Mouse (Mus musculus) hindbrain, embryonic 12.5 days (tissue): ENCODE data around the gene Gatm. TPM values are rescaled to one million over a fixed set of nuclear protein-coding genes. Genes with fewer than 3 reads are reported as not detected.

ENCODE experiments used
- ATAC-seq: fragments of 200-750 bp; cut with Nextera tagmentation; 2 replicates; pipeline ENCODE4 v1.8.0; 2017; ENCODE audit warnings: moderate TSS enrichment; ENCODE audit not compliant: low FRiP score
- H3K27ac ChIP-seq: fragments of 300-500 bp; sonication (generic); 2 replicates; pipeline ENCODE4 v1.5.1; 2016; ENCODE audit warnings: mild to moderate bottlenecking
- H3K27me3 ChIP-seq: fragments of 300-500 bp; sonication (generic); 2 replicates; pipeline ENCODE4 v1.6.1; 2016; ENCODE audit warnings: mild to moderate bottlenecking
- H3K36me3 ChIP-seq: fragments of 300-500 bp; sonication (generic); 2 replicates; pipeline ENCODE4 v1.6.1; 2016; ENCODE audit warnings: mild to moderate bottlenecking
- H3K4me1 ChIP-seq: fragments of 300-500 bp; sonication (generic); 2 replicates; pipeline ENCODE4 v1.6.1; 2016
- H3K4me2 ChIP-seq: fragments of 300-500 bp; sonication (generic); replicated peaks from 2 replicates; pipeline ENCODE4 v1.6.1; 2016; ENCODE audit warnings: mild to moderate bottlenecking
- H3K4me3 ChIP-seq: fragments of 300-500 bp; sonication (generic); 2 replicates; pipeline ENCODE4 v1.5.1; 2016; ENCODE audit warnings: mild to moderate bottlenecking
- H3K9ac ChIP-seq: fragments of 300-500 bp; sonication (generic); 2 replicates; pipeline ENCODE4 v1.6.1; 2016; ENCODE audit warnings: mild to moderate bottlenecking, moderate library complexity
- H3K9me3 ChIP-seq: fragments of 300-500 bp; sonication (generic); replicated peaks from 2 replicates; pipeline ENCODE4 v1.6.1; 2016; ENCODE audit warnings: mild to moderate bottlenecking
- WGBS: fragments of 180-500 bp; shearing (Covaris S2); methylation state at CpG from one replicate; pipeline ENCODE4 v1.1.7; 2016; 5-methylcytosine and 5-hydroxymethylcytosine counted together
- polyA plus RNA-seq: library from polyadenylated mRNA; unstranded; fragments of >200 nt; fragmentation: Nextera tagmentation; extraction: Ambion mirVana; gene quantifications from 2 replicates; pipeline ENCODE4 v1.2.1, GENCODE M21; 2016

The Gatm gene
- polyA plus RNA-seq, 1 experiment from 2014 or later = 18.1 TPM

GRCm38 (mm10) chr2:122599736-122600135 lies 11.4 kb downstream of the Gatm start:
- Histone ChIP-seq H3K4me1 (no peaks in the 10 kb centered on the region), H3K9ac (no peak overlapping the region), H3K27me3 (no peaks in the 10 kb centered on the region), H3K36me3 (no peaks in the 10 kb centered on the region), H3K27ac (no peak overlapping the region), H3K4me3 (no peak overlapping the region), H3K9me3 (no peaks in the 10 kb centered on the region), H3K4me2 (no peak overlapping the region)
- no peak for ATAC-seq
- WGBS = 90% methylated on average over 2 of the region's 2 CpGs

DNA sequence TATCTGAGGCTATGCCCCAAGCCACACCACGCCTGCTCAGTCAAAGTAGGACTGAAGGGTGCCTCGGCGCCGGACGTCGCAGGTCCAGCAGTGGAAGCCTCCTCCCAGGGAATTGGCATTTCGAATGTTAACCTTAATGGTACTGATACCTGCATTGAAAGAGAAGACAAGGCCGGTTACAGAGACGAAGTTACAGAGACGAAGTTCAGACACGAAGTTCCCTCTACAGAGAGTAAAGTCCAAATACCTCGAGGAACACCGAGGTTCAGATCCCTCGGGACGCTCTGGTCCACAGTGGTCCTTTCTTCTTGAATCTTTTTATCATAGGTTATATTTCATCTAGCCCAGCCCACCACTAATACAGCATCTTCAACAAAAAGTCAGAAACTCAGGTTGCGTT lies 15.6 kb downstream of the Gatm start:
- Histone ChIP-seq H3K27ac (no peak overlapping the region), H3K9ac (no peak overlapping the region), H3K4me2 (no peak overlapping the region), H3K4me3 (no peak overlapping the region), H3K27me3 (no peaks in the 10 kb centered on the region), H3K36me3 (no peaks in the 10 kb centered on the region), H3K9me3 (no peaks in the 10 kb centered on the region), H3K4me1 (no peaks in the 10 kb centered on the region)
- no peak for ATAC-seq
- WGBS = 94% methylated on average over 16 of the region's 16 CpGs

GRCm38 (mm10) chr2:122591213-122591612 lies 19.9 kb downstream of the Gatm start:
- Histone ChIP-seq H3K4me1 (no peaks in the 10 kb centered on the region), H3K4me2 (no peak overlapping the region), H3K9me3 (no peaks in the 10 kb centered on the region), H3K27ac (no peak overlapping the region), H3K36me3 (no peaks in the 10 kb centered on the region), H3K27me3 (no peaks in the 10 kb centered on the region), H3K4me3 (no peak overlapping the region), H3K9ac (no peak overlapping the region)
- WGBS = 72% methylated on average over 2 of the region's 2 CpGs
- no peak for ATAC-seq

DNA sequence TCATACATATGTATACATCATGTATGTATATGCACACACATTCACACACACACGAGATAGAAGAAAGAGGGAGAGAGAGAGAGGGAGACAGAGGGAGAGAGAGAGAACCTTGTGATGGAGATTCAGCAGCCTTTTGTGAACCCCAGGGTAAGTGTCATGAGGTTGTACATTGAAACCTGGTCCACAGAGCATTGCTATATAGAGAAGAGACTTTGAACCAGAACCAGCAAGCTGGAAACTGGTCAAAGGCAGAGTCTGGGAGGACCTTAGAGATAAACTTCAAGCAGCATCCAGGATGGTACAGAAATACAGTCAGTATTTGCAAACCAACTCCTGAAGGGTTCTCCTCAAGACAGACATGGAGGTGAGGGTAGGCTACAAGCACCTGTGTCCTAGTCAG lies 20.8 kb downstream of the Gatm start:
- H3K9me3 ChIP-seq = no peaks in the 10 kb centered on the region
- 83% methylated on average over 1 of the region's 1 CpGs for WGBS
- H3K4me2 ChIP-seq = no peak overlapping the region
- no peaks in the 10 kb centered on the region for H3K27me3 ChIP-seq
- no peak for ATAC-seq
- H3K4me3 ChIP-seq = no peak overlapping the region
- H3K36me3 ChIP-seq = no peaks in the 10 kb centered on the region
- H3K4me1 ChIP-seq = no peaks in the 10 kb centered on the region
- H3K27ac ChIP-seq = no peak overlapping the region
- H3K9ac ChIP-seq = no peak overlapping the region

DNA sequence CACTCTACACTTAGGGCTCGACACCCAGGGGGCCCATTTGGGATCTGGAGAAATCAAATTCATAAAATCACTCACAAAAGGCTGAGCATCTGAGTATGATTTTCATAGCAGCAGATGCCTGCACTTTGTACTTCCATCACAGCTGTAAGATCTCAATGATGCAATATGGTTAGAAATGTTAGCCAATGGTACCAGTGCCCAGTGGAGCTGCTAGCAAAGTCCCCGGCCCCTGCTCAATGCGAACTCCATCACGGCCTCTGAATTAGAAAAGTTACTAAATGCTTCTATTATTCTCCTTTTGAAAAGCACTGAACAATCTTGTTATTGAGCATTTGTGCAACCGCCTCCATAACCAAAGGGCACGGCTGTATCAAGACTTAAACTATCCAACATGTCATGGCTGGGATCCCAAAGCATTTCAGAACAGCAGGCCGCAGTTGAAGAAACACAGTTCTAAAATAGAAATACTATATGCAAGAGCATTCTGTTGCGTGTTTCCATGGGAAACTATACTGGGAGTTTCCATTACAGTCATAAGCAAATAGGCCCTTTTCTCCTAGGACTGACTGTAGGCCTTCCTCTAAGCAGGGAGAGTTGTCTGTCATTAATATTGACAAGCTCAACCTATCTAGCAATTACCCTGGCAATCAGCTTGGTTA lies 23.1 kb downstream of the Gatm start:
- Histone ChIP-seq H3K9me3 (no peaks in the 10 kb centered on the region), H3K4me1 (no peaks in the 10 kb centered on the region), H3K36me3 (no peaks in the 10 kb centered on the region), H3K27me3 (no peaks in the 10 kb centered on the region), H3K9ac (no peak overlapping the region), H3K4me3 (no peak overlapping the region), H3K4me2 (no peak overlapping the region), H3K27ac (no peak overlapping the region)
- no peak for ATAC-seq
- WGBS = 82% methylated on average over 8 of the region's 8 CpGs

DNA sequence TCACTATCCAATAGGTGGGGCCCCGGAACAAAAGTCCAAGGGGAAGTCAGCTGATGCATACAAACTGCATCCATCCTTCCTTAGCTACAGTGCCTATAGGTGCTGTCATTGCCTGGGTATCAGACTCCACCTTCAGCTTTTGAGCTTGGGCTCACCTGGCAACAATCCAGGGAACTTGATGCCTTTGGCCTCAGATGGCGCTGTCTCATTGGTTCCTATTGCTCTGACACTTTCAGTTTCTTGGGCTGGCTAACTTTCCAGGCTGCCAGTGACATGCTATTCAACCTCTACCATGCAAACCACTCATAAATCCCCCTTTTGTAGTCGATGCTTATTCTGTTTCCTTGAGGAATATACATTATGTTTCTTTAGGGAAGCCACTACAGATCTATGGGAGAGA lies 24.8 kb downstream of the Gatm start:
- Histone ChIP-seq H3K27me3 (no peaks in the 10 kb centered on the region), H3K9me3 (no peaks in the 10 kb centered on the region), H3K9ac (no peak overlapping the region), H3K4me1 (no peaks in the 10 kb centered on the region), H3K4me2 (no peak overlapping the region), H3K4me3 (no peak overlapping the region), H3K36me3 (no peaks in the 10 kb centered on the region), H3K27ac (no peak overlapping the region)
- WGBS = 76% methylated on average over 3 of the region's 3 CpGs
- no peak for ATAC-seq

DNA sequence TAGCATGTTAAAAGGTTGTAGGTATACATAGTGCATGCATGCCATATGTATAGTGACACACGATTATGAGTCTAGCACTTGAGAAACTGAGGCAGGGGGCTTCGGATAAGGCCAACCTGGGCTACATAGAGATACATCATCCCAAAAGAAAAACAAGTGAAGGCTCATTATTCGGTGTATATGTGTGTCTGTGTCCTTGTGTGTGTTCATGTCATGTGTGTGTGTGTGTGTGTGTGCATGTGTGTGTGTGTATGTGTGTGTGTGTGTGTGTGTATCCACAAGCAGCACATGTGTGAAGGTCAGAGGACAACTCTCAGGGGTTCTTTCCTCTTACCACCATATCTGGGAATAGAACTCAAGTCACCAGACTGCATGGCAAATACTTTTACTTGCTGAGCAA lies 28.8 kb downstream of the Gatm start:
- no peak overlapping the region for H3K9ac ChIP-seq
- H3K4me1 ChIP-seq = no peaks in the 10 kb centered on the region
- ATAC-seq = no peak
- 94% methylated on average over 3 of the region's 3 CpGs for WGBS
- no peaks in the 10 kb centered on the region for H3K9me3 ChIP-seq
- no peak overlapping the region for H3K4me2 ChIP-seq
- H3K4me3 ChIP-seq = no peak overlapping the region
- no peaks in the 10 kb centered on the region for H3K36me3 ChIP-seq
- no peaks in the 10 kb centered on the region for H3K27me3 ChIP-seq
- H3K27ac ChIP-seq = no peak overlapping the region

GRCm38 (mm10) chr2:122581361-122582017 lies 29.6 kb downstream of the Gatm start:
- no peaks in the 10 kb centered on the region for H3K27me3 ChIP-seq
- no peak overlapping the region for H3K4me3 ChIP-seq
- H3K4me1 ChIP-seq = no peaks in the 10 kb centered on the region
- H3K36me3 ChIP-seq = no peaks in the 10 kb centered on the region
- no peaks in the 10 kb centered on the region for H3K9me3 ChIP-seq
- no peak overlapping the region for H3K4me2 ChIP-seq
- no peak overlapping the region for H3K27ac ChIP-seq
- H3K9ac ChIP-seq = no peak overlapping the region
- WGBS = 67% methylated on average over 3 of the region's 3 CpGs
- no peak for ATAC-seq

DNA sequence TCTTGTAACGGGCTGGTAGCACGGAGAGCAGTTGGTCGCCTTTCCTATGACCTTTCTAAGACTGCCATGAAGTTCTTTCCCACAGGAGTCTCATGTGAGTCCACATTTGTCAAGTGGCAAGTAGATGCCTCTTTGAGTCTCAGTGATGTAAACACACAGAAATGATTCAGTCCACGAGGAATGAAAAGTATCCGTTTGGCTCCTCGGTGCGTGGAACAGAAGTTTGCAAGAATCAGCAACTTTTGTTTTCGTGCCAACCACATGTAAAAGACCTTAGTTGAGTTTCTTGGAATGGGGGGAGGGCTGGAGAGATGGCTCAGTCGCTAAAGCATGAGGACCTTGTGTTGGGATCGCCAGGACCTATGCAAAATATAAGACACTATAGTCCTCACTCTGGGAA lies 30.7 kb downstream of the Gatm start:
- Histone ChIP-seq H3K4me1 (no peaks in the 10 kb centered on the region), H3K4me2 (no peak overlapping the region), H3K27ac (no peak overlapping the region), H3K9me3 (no peaks in the 10 kb centered on the region), H3K9ac (no peak overlapping the region), H3K27me3 (no peaks in the 10 kb centered on the region), H3K36me3 (no peaks in the 10 kb centered on the region), H3K4me3 (no peak overlapping the region)
- 82% methylated on average over 10 of the region's 10 CpGs for WGBS
- no peak for ATAC-seq

GRCm38 (mm10) chr2:122577316-122577715 lies 33.8 kb downstream of the Gatm start:
- Histone ChIP-seq H3K27ac (no peak overlapping the region), H3K36me3 (no peaks in the 10 kb centered on the region), H3K9ac (no peak overlapping the region), H3K4me1 (no peaks in the 10 kb centered on the region), H3K9me3 (no peaks in the 10 kb centered on the region), H3K4me2 (no peak overlapping the region), H3K27me3 (no peaks in the 10 kb centered on the region), H3K4me3 (no peak overlapping the region)
- no peak for ATAC-seq
- 86% methylated on average over 1 of the region's 1 CpGs for WGBS

DNA sequence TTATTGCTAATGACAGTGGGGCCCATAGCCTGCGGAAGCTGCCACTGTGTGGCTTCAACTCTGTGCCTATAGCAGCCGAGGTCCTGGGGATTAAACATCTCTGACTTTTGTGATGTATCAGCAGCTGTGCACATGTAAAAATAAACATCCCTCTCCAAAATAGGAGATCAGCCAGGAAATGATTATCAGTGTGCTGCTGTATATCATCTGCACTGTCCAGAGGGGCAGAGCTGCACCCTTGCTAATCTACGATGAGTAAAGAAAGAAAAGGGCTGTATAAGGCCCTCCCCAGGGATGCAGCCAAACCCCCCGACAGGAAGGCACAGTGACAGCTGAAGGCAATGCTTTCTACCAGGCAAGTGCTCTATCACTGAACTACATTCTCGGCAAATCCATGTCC lies 34.8 kb downstream of the Gatm start:
- Histone ChIP-seq H3K9me3 (no peaks in the 10 kb centered on the region), H3K9ac (no peak overlapping the region), H3K4me2 (no peak overlapping the region), H3K36me3 (no peaks in the 10 kb centered on the region), H3K27me3 (no peaks in the 10 kb centered on the region), H3K4me3 (no peak overlapping the region), H3K4me1 (no peaks in the 10 kb centered on the region), H3K27ac (no peak overlapping the region)
- WGBS = 61% methylated on average over 5 of the region's 5 CpGs
- no peak for ATAC-seq

GRCm38 (mm10) chr2:122575470-122575869 lies 35.6 kb downstream of the Gatm start:
- no peaks in the 10 kb centered on the region for H3K36me3 ChIP-seq
- H3K27me3 ChIP-seq = no peaks in the 10 kb centered on the region
- no peak overlapping the region for H3K4me3 ChIP-seq
- no peak overlapping the region for H3K9ac ChIP-seq
- no peak overlapping the region for H3K4me2 ChIP-seq
- no peaks in the 10 kb centered on the region for H3K9me3 ChIP-seq
- H3K27ac ChIP-seq = no peak overlapping the region
- WGBS = 75% methylated on average over 11 of the region's 11 CpGs
- no peak for ATAC-seq
- H3K4me1 ChIP-seq = no peaks in the 10 kb centered on the region

DNA sequence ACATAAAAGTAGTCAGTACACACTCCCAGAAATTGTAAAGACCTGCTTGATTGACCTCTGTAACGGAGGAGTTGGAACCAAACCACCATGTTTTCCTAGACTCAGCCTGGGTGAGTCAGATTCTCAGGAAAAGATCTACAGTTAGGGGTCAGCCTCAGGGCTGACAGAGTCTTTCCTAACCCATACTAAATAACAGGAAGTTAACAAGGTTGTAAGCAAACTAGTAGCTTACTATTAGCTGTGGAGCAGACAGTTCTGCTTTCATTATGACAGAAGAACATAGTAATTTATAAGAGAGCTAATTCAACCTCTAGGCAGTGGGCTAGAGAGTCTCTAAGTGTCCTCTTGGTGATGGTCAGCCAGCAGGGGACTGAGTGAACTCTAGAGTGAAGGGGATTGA lies 38.7 kb downstream of the Gatm start:
- no peak for ATAC-seq
- Histone ChIP-seq H3K9ac (no peak overlapping the region), H3K9me3 (no peaks in the 10 kb centered on the region), H3K27me3 (no peaks in the 10 kb centered on the region), H3K27ac (no peak overlapping the region), H3K4me3 (no peak overlapping the region), H3K4me2 (no peak overlapping the region), H3K4me1 (no peaks in the 10 kb centered on the region), H3K36me3 (no peaks in the 10 kb centered on the region)
- 87% methylated on average over 1 of the region's 1 CpGs for WGBS
